Comparison of ENCODE assay signal across 24 mouse cellular contexts in genomic region chr2:69035457-69035856, GRCm38 (mm10).
A peak's percentile ranks its signal among the peaks of the same experiment; 100 is the strongest.
DNase-seq lines count a peak whose midpoint lies in the region; ATAC-seq lines count a peak whose summit lies in the region.
"Had no signal": no experiment of that assay in that cellular context is flagged by ENCODE, and none has a peak within 500 bp of the region (broad histone marks: within the 10 kb centered on the region; RNA-seq: fewer than 3 reads in every experiment).

No protein-coding gene starts in this region.

- H3K9me3 ChIP-seq in neural tube, embryonic 11.5 days (ENCODE audit: control insufficient read depth, low read length), result no peaks in the 10 kb centered on the region
- H3K9me3 ChIP-seq: embryonic facial prominence, embryonic 15.5 days; forebrain, embryonic 10.5 days; heart, embryonic 10.5 days had no signal

- intact Hi-C loops in heart, postnatal 10 days (cut with DNase I), result no loop called here

- no peak overlapping the region for H3K4me3 ChIP-seq in neural tube, embryonic 11.5 days (ENCODE audit: low read depth, low read length)
- H3K4me3 ChIP-seq: embryonic facial prominence, embryonic 15.5 days; erythroblast, embryonic 14.5 days; forebrain, embryonic 10.5 days; gastrocnemius, adult 2 months; heart, embryonic 10.5 days had no signal

- DNase-seq in heart, adult 11 months, result peak; percentile 11
- DNase-seq in heart, postnatal 10 days, result no peak
- peak; percentile 43 for DNase-seq in neural tube, embryonic 11.5 days (ENCODE audit: low spot score)
- DNase-seq in neural tube, embryonic 10.5 days (ENCODE audit: extremely low spot score, low spot score), result no peak
- peak; percentile 25 for DNase-seq in ZHBTc4 (ENCODE audit: low read depth, low spot score)
- peak; percentile 45 for DNase-seq in embryo, embryonic 9.5 days (ENCODE audit: extremely low spot score)
- no peak for DNase-seq in adrenal gland, adult 8-10 months
- DNase-seq in adrenal gland, postnatal 36 days, result no peak
- DNase-seq: adrenal gland, adult 2 months; B cell, adult 2 months; cerebellum, adult 11 months; cerebellum, adult 8-10 months; cerebellum, postnatal 14 days; gastrocnemius, adult 2 months; gastrocnemius, postnatal 36 days; heart, adult 18-20 months; heart, postnatal 14 days had no signal

- no peaks in the 10 kb centered on the region for H3K27me3 ChIP-seq in neural tube, embryonic 11.5 days (ENCODE audit: control insufficient read depth, insufficient read depth, low read length)
- H3K27me3 ChIP-seq: embryonic facial prominence, embryonic 15.5 days had no signal

- H3K27ac ChIP-seq in neural tube, embryonic 11.5 days (ENCODE audit: low read depth, low read length), result no peak overlapping the region
- H3K27ac ChIP-seq: embryonic facial prominence, embryonic 15.5 days; forebrain, embryonic 10.5 days; gastrocnemius, adult 2 months; heart, embryonic 10.5 days; hindbrain, postnatal 0 days had no signal

- no peak overlapping the region for H3K9ac ChIP-seq in neural tube, embryonic 11.5 days (ENCODE audit: low read length)
- H3K9ac ChIP-seq: embryonic facial prominence, embryonic 15.5 days had no signal

- peaks cover 2% of the 10 kb centered on the region; the same call in 1 of the 2 replicates for H3K4me1 ChIP-seq in neural tube, embryonic 11.5 days (ENCODE audit: control insufficient read depth, insufficient read depth, low read length)
- H3K4me1 ChIP-seq: embryonic facial prominence, embryonic 15.5 days; heart, embryonic 10.5 days had no signal

- H3K36me3 ChIP-seq in neural tube, embryonic 11.5 days (ENCODE audit: control insufficient read depth, insufficient read depth, low read length), result no peaks in the 10 kb centered on the region
- H3K36me3 ChIP-seq: embryonic facial prominence, embryonic 15.5 days; forebrain, embryonic 10.5 days; heart, embryonic 10.5 days had no signal

- peak; percentile 76; the same call in 1 of the 2 replicates for ATAC-seq in neural tube, embryonic 11.5 days (ENCODE audit: insufficient read depth, low FRiP score, low TSS enrichment)
- ATAC-seq: CD4-positive, CD25-positive, alpha-beta regulatory T cell, adult 4 months; forebrain, embryonic 14.5 days; hindbrain, postnatal 0 days had no signal

- H3K4me2 ChIP-seq in neural tube, embryonic 11.5 days (ENCODE audit: low read depth), result no peak overlapping the region
- H3K4me2 ChIP-seq: embryonic facial prominence, embryonic 15.5 days had no signal

- WGBS in neural tube, embryonic 11.5 days, result 12% methylated on average over 4 of the region's 4 CpGs

Comparison
In these comparisons a context has a peak if more than half of its experiments do, and no peak if none do; other contexts are left out.
1. DNase-seq: peak in heart, adult 11 months (single experiment), neural tube, embryonic 11.5 days (single experiment), ZHBTc4 (single experiment) and embryo, embryonic 9.5 days (single experiment); none in heart, postnatal 10 days (0 of 2), neural tube, embryonic 10.5 days (single experiment), adrenal gland, adult 8-10 months (single experiment) and adrenal gland, postnatal 36 days (0 of 2).